Mouse (Mus musculus): ENCODE data around the gene Zfp706. TPM values are rescaled to one million over a fixed set of nuclear protein-coding genes. Genes with fewer than 3 reads are reported as not detected.
"Not testable (repeated sequence)": the region's sequence is repeated elsewhere in the genome, so short reads cannot be mapped to it uniquely, and the experiment has no call there.

Gene Zfp706
- polyA plus RNA-seq, 1 experiment from 2014 or later = 460 TPM

GRCm38 (mm10) chr15:37008546-37008945 lies 973 bp upstream of the Zfp706 start:
- Histone ChIP-seq H3K36me3 (0 out of 2 replicates have a peak, but pooled peaks cover 1% of the 10 kb centered on the region), H3K4me3 (no peak overlapping the region), H3K27me3 (no peaks in the 10 kb centered on the region), H3K4me1 (replicated peaks) (peaks cover 23% of the 10 kb centered on the region), H3K9ac (no peak overlapping the region), H3K27ac (no peak overlapping the region), H3K9me3 (replicated peaks) (no peaks in the 10 kb centered on the region), H3K4me2 (no peak overlapping the region)
- ATAC-seq (replicated peaks; ENCODE audit: insufficient number of reproducible peaks, insufficient read depth, low FRiP score, low read depth) = no peak

DNA sequence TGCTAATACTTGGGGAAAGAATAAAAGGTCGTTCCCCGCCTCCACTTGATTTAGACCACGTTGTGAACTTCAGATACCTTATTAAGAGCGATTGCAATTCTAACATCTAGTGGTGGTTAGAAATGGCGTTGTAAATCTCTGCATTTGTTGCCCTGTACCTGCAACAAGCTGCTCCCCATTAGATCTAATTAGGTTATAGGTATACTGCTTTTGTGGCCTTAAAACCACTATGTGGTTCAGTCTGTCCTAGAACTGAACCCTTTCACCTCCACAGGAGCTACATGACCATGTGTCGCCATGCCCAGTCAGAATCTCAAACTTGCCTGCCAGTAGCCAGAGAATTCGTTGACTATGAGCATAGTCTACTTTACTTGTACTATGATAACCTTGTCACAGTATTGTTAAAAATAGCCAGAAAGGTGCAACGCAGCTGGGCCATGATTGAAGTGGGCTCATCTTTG lies 416 bp upstream of the Zfp706 start:
- no peak for ATAC-seq (replicated peaks; ENCODE audit: insufficient number of reproducible peaks, insufficient read depth, low FRiP score, low read depth)
- Histone ChIP-seq H3K4me2 (peak overlapping the region; percentile 70), H3K4me3 (peak overlapping the region; percentile 79), H3K27me3 (no peaks in the 10 kb centered on the region), H3K27ac (peak overlapping the region; percentile 97), H3K4me1 (replicated peaks) (peaks cover 23% of the 10 kb centered on the region), H3K36me3 (peaks cover 7% of the 10 kb centered on the region), H3K9me3 (replicated peaks) (no peaks in the 10 kb centered on the region), H3K9ac (peak overlapping the region; percentile 91)
- 17% methylated on average over 8 of the region's 8 CpGs for WGBS

- Histone ChIP-seq H3K4me3 (peak overlapping the region; percentile 79), H3K9ac (peak overlapping the region; percentile 99), H3K4me2 (peak overlapping the region; percentile 63), H3K9me3 (replicated peaks) (no peaks in the 10 kb centered on the region), H3K27ac (peak overlapping the region; percentile 93), H3K36me3 (peaks cover 16% of the 10 kb centered on the region), H3K27me3 (no peaks in the 10 kb centered on the region), H3K4me1 (replicated peaks) (peaks cover 23% of the 10 kb centered on the region)
- WGBS = under 1% methylated on average over 48 of the region's 48 CpGs
- peak; percentile 48 for ATAC-seq (replicated peaks; ENCODE audit: insufficient number of reproducible peaks, insufficient read depth, low FRiP score, low read depth)
These were observed 953 bp downstream of the Zfp706 start for GRCm38 (mm10) chr15:37006475-37007164.

- H3K9me3 ChIP-seq (replicated peaks) = no peaks in the 10 kb centered on the region
- no peaks in the 10 kb centered on the region for H3K27me3 ChIP-seq
- ATAC-seq (replicated peaks; ENCODE audit: insufficient number of reproducible peaks, insufficient read depth, low FRiP score, low read depth) = no peak
- 32% methylated on average over 7 of the region's 7 CpGs for WGBS
- peak overlapping the region; percentile 79 for H3K4me3 ChIP-seq
- peak overlapping the region; percentile 63 for H3K4me2 ChIP-seq
- peak overlapping the region; percentile 93 for H3K27ac ChIP-seq
- H3K9ac ChIP-seq = peak overlapping the region; percentile 99
- H3K36me3 ChIP-seq = peaks cover 22% of the 10 kb centered on the region
- peaks cover 23% of the 10 kb centered on the region for H3K4me1 ChIP-seq (replicated peaks)
These were observed 1.6 kb downstream of the Zfp706 start for GRCm38 (mm10) chr15:37005793-37006474.

- ATAC-seq (replicated peaks; ENCODE audit: insufficient number of reproducible peaks, insufficient read depth, low FRiP score, low read depth) = no peak
- Histone ChIP-seq H3K27ac (peak overlapping the region; percentile 56), H3K9ac (no peak overlapping the region), H3K4me3 (peak overlapping the region; percentile 13; the same call in 1 of the 2 replicates), H3K4me1 (replicated peaks) (peaks cover 23% of the 10 kb centered on the region), H3K4me2 (peak overlapping the region; percentile 63), H3K27me3 (no peaks in the 10 kb centered on the region), H3K9me3 (replicated peaks) (no peaks in the 10 kb centered on the region), H3K36me3 (peaks cover 31% of the 10 kb centered on the region)
- 69% methylated on average over 5 of the region's 5 CpGs for WGBS
These were observed 2.7 kb downstream of the Zfp706 start for GRCm38 (mm10) chr15:37004858-37005257.

DNA sequence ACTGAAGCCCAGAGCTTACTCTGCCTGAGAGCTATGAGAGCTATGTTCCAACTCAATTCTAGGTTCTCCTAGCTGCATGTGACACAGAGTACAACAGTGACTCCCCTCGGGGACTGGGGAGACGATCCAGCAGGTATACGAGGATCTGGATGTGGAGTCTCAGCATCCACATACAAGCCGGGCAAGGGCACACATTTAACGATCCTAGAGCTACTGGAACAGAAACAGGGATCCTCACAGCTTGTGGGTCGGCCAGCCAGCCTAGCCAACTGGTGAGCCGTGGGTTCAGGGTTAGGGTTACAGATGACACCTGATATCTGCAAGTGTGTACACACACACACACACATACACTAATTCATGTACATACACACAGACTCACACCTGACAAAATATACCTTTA lies 5.3 kb downstream of the Zfp706 start:
- no peak overlapping the region for H3K27ac ChIP-seq
- no peaks in the 10 kb centered on the region for H3K27me3 ChIP-seq
- 89% methylated on average over 7 of the region's 7 CpGs for WGBS
- H3K4me2 ChIP-seq = no peak overlapping the region
- peaks cover 56% of the 10 kb centered on the region for H3K36me3 ChIP-seq
- no peak for ATAC-seq (replicated peaks; ENCODE audit: insufficient number of reproducible peaks, insufficient read depth, low FRiP score, low read depth)
- peaks cover 3% of the 10 kb centered on the region for H3K9me3 ChIP-seq (replicated peaks)
- no peak overlapping the region for H3K9ac ChIP-seq
- no peak overlapping the region for H3K4me3 ChIP-seq
- peaks cover 18% of the 10 kb centered on the region for H3K4me1 ChIP-seq (replicated peaks)

- H3K4me2 ChIP-seq; H3K4me3 ChIP-seq; H3K27me3 ChIP-seq; H3K4me1 ChIP-seq (replicated peaks); H3K9ac ChIP-seq; H3K9me3 ChIP-seq (replicated peaks): not testable (repeated sequence)
- peak; percentile 77; the same call in 1 of the 2 replicates for ATAC-seq (replicated peaks; ENCODE audit: insufficient number of reproducible peaks, insufficient read depth, low FRiP score, low read depth)
- 40% methylated on average over 7 of the region's 7 CpGs for WGBS
- Histone ChIP-seq H3K27ac (peak overlapping the region; percentile 58), H3K36me3 (peaks cover 62% of the 10 kb centered on the region)
These were observed 8.0 kb downstream of the Zfp706 start for GRCm38 (mm10) chr15:36999602-37000001.

DNA sequence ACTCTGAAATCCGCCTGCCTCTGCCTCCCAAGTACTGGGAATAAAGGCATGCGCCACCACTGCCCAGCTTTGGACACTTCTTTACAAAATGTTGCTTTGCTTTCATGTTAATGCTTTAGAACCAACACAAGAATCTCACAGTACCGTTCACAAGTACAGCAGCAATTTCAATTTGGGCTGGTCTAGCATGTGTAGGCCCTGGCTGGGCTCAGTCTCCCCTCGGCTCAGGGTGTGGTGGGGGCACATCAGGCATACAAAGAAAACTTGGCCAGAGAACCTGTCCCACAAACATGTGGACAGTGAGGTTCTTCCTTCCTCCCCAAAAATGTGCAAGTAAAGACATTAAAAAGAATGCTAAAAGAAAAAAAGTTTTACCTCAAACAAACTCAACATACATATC lies 12.4 kb downstream of the Zfp706 start:
- H3K4me1 ChIP-seq (replicated peaks) = no peaks in the 10 kb centered on the region
- WGBS = 87% methylated on average over 4 of the region's 4 CpGs
- no peaks in the 10 kb centered on the region for H3K27me3 ChIP-seq
- H3K9ac ChIP-seq = no peak overlapping the region
- no peak overlapping the region for H3K27ac ChIP-seq
- H3K9me3 ChIP-seq (replicated peaks) = peaks cover 4% of the 10 kb centered on the region
- no peak overlapping the region for H3K4me3 ChIP-seq
- H3K4me2 ChIP-seq = no peak overlapping the region
- H3K36me3 ChIP-seq = peaks cover 33% of the 10 kb centered on the region
- ATAC-seq (replicated peaks; ENCODE audit: insufficient number of reproducible peaks, insufficient read depth, low FRiP score, low read depth) = no peak

DNA sequence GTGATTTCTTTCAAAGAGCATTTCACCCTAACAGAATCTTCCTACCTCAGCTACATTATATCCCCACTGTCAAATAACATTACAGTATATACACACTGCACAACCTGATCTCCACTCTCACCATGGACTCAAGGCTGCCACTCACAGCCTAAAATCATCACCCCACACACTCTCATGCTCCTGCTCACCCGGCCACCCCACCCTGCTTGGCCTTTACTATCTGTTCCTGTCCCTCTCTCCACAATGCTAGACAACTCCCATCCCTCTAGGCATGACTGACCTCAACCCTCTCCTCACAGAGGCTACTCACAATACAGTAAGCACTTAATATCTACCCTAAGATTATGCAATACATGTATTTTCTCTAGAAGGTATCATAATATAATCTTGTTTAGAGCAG lies 12.9 kb downstream of the Zfp706 start:
- H3K4me3 ChIP-seq = no peak overlapping the region
- no peak overlapping the region for H3K4me2 ChIP-seq
- no peak overlapping the region for H3K9ac ChIP-seq
- H3K4me1 ChIP-seq (replicated peaks) = peaks cover 3% of the 10 kb centered on the region
- WGBS = 47% methylated on average over 1 of the region's 1 CpGs
- peaks cover 29% of the 10 kb centered on the region for H3K36me3 ChIP-seq
- ATAC-seq (replicated peaks; ENCODE audit: insufficient number of reproducible peaks, insufficient read depth, low FRiP score, low read depth) = no peak; the same call in 1 of the 2 replicates
- H3K27ac ChIP-seq = no peak overlapping the region
- no peaks in the 10 kb centered on the region for H3K27me3 ChIP-seq
- peaks cover 4% of the 10 kb centered on the region for H3K9me3 ChIP-seq (replicated peaks)

DNA sequence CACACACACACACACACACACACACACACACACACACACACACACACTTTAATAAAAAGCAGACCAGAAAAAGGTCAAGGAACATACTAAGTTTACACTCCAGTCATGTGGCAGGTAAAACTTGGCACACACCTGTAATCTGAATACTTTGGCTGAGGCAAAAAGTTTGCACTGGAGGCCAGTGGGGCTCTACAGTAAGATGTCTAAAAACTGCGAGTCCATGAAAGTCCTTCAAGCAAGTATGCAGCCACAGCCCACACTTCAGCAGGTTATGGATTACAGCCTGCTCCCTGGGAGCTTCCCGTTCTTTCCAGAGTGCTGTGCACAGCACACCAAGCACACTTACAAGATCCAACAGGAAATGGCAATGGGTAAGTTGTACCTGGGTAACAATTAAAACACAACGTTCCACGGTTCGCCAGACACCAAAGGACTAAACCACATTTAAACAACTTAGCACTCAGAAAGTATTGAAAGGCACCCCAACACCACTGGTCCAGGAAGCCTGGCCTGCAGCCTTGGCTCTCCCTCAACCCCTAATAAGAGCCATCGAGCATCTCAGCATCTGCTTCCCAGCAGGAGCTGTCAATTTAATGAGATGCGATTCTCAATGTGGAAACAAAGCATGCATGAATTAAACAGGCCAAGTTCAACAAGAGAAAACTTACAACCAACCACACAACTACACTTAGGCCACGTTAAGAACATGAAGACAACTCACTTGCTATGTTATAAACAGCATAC lies 14.0 kb downstream of the Zfp706 start:
- ATAC-seq (replicated peaks; ENCODE audit: insufficient number of reproducible peaks, insufficient read depth, low FRiP score, low read depth) = no peak
- Histone ChIP-seq H3K4me2 (no peak overlapping the region), H3K36me3 (peaks cover 19% of the 10 kb centered on the region), H3K4me1 (replicated peaks) (peaks cover 9% of the 10 kb centered on the region), H3K27me3 (no peaks in the 10 kb centered on the region), H3K27ac (no peak overlapping the region), H3K9me3 (replicated peaks) (peaks cover 4% of the 10 kb centered on the region), H3K4me3 (no peak overlapping the region), H3K9ac (no peak overlapping the region)
- 81% methylated on average over 8 of the region's 8 CpGs for WGBS

- H3K4me1 ChIP-seq (replicated peaks) = peaks cover 30% of the 10 kb centered on the region
These were observed 16.2 kb downstream of the Zfp706 start for GRCm38 (mm10) chr15:36991353-36991752.

More at GRCm38 (mm10) chr15:36991353-36991752, 16.2 kb downstream of the Zfp706 start:
- Histone ChIP-seq H3K4me3 (no peak overlapping the region), H3K9ac (no peak overlapping the region), H3K4me2 (no peak overlapping the region), H3K27me3 (no peaks in the 10 kb centered on the region), H3K36me3 (peaks cover 4% of the 10 kb centered on the region; the same call in 1 of the 2 replicates), H3K9me3 (replicated peaks) (no peaks in the 10 kb centered on the region), H3K27ac (peak overlapping the region; percentile 32; the same call in 1 of the 2 replicates)
- no peak for ATAC-seq (replicated peaks; ENCODE audit: insufficient number of reproducible peaks, insufficient read depth, low FRiP score, low read depth)
- WGBS = 44% methylated on average over 6 of the region's 6 CpGs

Measured in heart, embryonic 15.5 days (tissue).